Mouse (Mus musculus) CH12.LX (cell line): ENCODE results near the gene Tmem129.

ENCODE experiments used
- BHLHE40 ChIP-seq: IDR thresholded peaks from 2 replicates; pipeline ENCODE4 v1.6.1; 2011; ENCODE audit warnings: mild to moderate bottlenecking, low read depth, low read length, improper control_type of control experiment
- CTCF ChIP-seq, 2 experiments: IDR thresholded peaks in 1 of 2; conservative IDR thresholded peaks in 1 of 2; 2 replicates each; pipeline ENCODE4 v1.5.1; 2011 to 2012; ENCODE audit warnings: low read depth in 2 of 2, low read length in 2 of 2, improper control_type of control experiment in 1 of 2, inconsistent platforms in 1 of 2, mild to moderate bottlenecking in 1 of 2, moderate library complexity in 1 of 2
- ELF1 ChIP-seq: IDR thresholded peaks from 2 replicates; pipeline ENCODE4 v1.6.1; 2014; ENCODE audit warnings: low read depth, mild to moderate bottlenecking, inconsistent platforms, low read length, improper control_type of control experiment
- EP300 ChIP-seq: IDR thresholded peaks from 2 replicates; pipeline ENCODE4 v1.6.1; 2011; ENCODE audit warnings: low read length, improper control_type of control experiment
- HCFC1 ChIP-seq: IDR thresholded peaks from 2 replicates; pipeline ENCODE4 v1.6.1; 2012; ENCODE audit warnings: low read depth, mild to moderate bottlenecking, inconsistent platforms, low read length, improper control_type of control experiment
- IRF4 ChIP-seq: IDR thresholded peaks from 2 replicates; pipeline ENCODE4 v1.6.1; 2014; ENCODE audit warnings: low read depth, mild to moderate bottlenecking, inconsistent platforms, low read length, improper control_type of control experiment
- POLR2A ChIP-seq: IDR thresholded peaks from 2 replicates; pipeline ENCODE4 v1.6.1; 2011; ENCODE audit warnings: low read depth, mild to moderate bottlenecking, improper control_type of control experiment, low read length
- POLR2AphosphoS2 ChIP-seq: IDR thresholded peaks from 2 replicates; pipeline ENCODE4 v1.6.1; 2011; ENCODE audit warnings: low read depth, low read length, improper control_type of control experiment
- ZC3H11A ChIP-seq: IDR thresholded peaks from 2 replicates; pipeline ENCODE4 v1.6.1; 2012; ENCODE audit warnings: low read depth, mild to moderate bottlenecking, inconsistent platforms, low read length, improper control_type of control experiment
- ZMIZ1 ChIP-seq: IDR thresholded peaks from 2 replicates; pipeline ENCODE4 v1.6.1; 2012; ENCODE audit warnings: low read depth, mild to moderate bottlenecking, inconsistent platforms, low read length, improper control_type of control experiment
- ZNF384 ChIP-seq: IDR thresholded peaks from 2 replicates; pipeline ENCODE4 v1.6.1; 2012; ENCODE audit warnings: low read depth, low read length, improper control_type of control experiment, inconsistent platforms

DNA sequence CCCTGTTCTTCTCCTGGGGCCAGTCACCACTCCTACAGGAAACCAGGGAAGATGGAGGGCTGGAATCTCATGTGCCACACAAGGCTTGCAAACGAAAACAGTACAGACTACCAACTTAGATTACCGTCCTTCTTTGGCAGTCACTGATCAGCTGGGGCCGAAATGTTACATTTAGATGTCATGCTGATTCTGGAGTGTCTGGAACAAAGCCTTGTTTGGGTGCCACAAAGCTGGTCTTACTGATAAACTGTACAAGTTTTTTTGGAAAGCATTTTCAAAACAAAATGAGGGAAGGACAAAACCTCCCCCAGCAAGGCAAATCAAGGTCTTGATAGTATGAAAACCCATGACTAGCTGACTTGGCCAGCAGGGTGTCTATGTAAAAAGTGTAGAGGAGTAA, 34.5 kb downstream of the Tmem129 start:
- TF ChIP-seq ZNF384, result no peak
- TF ChIP-seq CTCF (conservative IDR thresholded peaks at IDR 0.05 in 1 of 2, IDR thresholded peaks at IDR 0.05 in 1 of 2; ENCODE audit: low read depth in 2 of 2, low read length in 2 of 2), result no peak
- no peak for TF ChIP-seq ZC3H11A
- TF ChIP-seq IRF4, result no peak
- TF ChIP-seq POLR2A, result no peak
- no peak for TF ChIP-seq EP300
- no peak for TF ChIP-seq BHLHE40
- TF ChIP-seq ELF1, result no peak
- TF ChIP-seq HCFC1, result no peak
- no peak for TF ChIP-seq ZMIZ1
- no peak for TF ChIP-seq POLR2AphosphoS2
